Mouse (Mus musculus): Measurements from ENCODE around the gene Git1.
"Not testable (repeated sequence)": the region's sequence is repeated elsewhere in the genome, so short reads cannot be mapped to it uniquely, and the experiment has no call there.

Gene Git1

GRCm38 (mm10) chr11:77520601-77521529 lies 27.5 kb downstream of the Git1 start:
- no peak for DNase-seq (ENCODE audit: low spot score)

DNA sequence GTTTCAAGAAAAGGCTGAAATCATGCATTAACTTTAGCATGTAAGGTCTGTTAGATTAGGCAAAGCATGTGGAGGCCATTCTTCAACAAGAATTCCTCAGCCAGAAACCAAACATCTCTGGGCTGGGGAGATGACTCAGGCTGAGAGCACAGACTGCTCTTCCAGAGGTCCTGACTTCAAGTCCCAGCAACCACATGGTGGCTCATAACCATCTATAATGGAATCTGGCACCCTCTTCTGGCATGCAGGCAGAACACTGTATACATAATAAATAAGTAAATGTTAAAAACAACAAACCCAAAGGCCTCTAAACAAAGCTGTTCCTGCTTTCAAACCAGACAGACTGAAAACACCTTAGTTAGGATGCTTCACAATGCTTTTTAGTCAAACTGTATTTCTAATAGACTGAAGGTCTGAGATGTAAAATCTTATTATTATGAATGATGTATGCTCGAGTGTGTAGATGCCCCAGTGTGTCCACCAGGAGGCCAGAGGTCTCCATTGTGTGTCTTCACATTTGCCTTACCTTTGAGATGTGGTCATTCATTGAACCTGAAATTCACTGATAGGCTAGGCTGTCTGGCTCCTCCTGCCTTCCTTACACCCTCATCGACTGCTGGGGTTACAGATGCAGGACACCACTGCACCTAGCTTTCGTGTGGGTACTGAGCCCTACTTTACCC lies 32.6 kb downstream of the Git1 start:
- no peak for DNase-seq (ENCODE audit: low spot score)

DNA sequence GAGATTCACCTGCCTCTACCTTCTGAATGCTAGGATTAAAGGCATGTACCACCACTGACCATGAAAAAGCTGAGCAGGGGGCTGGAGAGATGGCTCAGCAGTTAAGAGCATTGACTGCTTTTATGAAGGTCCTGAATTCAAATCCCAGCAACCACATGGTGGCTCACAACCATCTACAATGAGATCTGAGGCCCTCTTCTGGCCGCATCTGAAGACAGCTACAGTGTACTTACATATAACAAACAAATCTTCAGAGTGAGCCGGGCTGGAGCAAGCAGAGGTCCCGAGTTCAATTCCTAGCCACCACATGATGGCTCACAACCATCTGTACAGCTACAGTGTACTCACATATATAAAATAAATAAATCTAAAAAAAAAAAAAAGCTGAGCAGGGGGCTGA lies 35.1 kb downstream of the Git1 start:
- not testable (repeated sequence) for DNase-seq (ENCODE audit: low spot score)

- no peak for DNase-seq (ENCODE audit: low spot score)
Measured at GRCm38 (mm10) chr11:77529644-77530043, 36.3 kb downstream of the Git1 start.

DNA sequence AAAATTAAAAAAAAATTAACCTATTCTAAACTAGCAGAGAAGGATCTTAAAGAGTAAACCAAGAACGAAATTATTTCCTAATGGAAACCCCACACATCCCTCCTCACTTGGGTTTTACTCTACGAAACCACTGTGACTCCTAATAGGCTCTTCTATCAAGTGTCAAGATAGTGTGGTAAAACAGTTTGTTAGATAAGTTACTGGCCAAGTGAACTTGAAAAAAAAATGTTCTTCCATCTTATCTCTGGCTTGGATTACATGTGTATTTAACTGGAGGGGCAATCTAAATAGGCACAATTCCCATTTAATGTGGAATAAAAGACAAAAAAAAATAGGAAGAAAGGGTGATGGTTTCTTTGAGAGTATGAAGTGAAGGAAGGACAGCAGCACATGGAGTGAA lies 37.5 kb downstream of the Git1 start:
- DNase-seq (ENCODE audit: low spot score) = no peak

GRCm38 (mm10) chr11:77532202-77532846 lies 39.0 kb downstream of the Git1 start:
- no peak for DNase-seq (ENCODE audit: low spot score)

- DNase-seq (ENCODE audit: low spot score) = no peak
Measured at GRCm38 (mm10) chr11:77545261-77545660, 51.9 kb downstream of the Git1 start.

Measured in layer of hippocampus, adult 9-10 months (tissue).